Mouse (Mus musculus) limb, embryonic 14.5 days (tissue): ENCODE results near the gene Gm49339. TPM values are rescaled to one million over a fixed set of nuclear protein-coding genes. Genes with fewer than 3 reads are reported as not detected.

Experiments
- ATAC-seq: fragments of 200-750 bp; cut with Nextera tagmentation; 2 replicates; pipeline ENCODE4 v1.8.0; 2017; ENCODE audit warnings: low read depth, moderate number of reproducible peaks, moderate TSS enrichment; ENCODE audit not compliant: low FRiP score
- DNase-seq: peaks from one replicate; pipeline ENCODE4 v3.0.0-alpha.2; 2015; ENCODE audit warnings: low spot score
- H3K27ac ChIP-seq: fragments of 300-500 bp; sonication (generic); replicated peaks from 2 replicates; pipeline ENCODE4 v1.5.1; 2014; ENCODE audit warnings: low read depth, mild to moderate bottlenecking, low read length, moderate library complexity, mixed read lengths
- H3K27me3 ChIP-seq: fragments of 300-500 bp; sonication (generic); 2 replicates; pipeline ENCODE4 v1.6.1; 2014; ENCODE audit warnings: low read length, mixed read lengths; ENCODE audit not compliant: control insufficient read depth, insufficient read depth
- H3K36me3 ChIP-seq: fragments of 300-500 bp; sonication (generic); 2 replicates; pipeline ENCODE4 v1.6.1; 2014; ENCODE audit warnings: mild to moderate bottlenecking, low read length, moderate library complexity, mixed read lengths; ENCODE audit not compliant: control insufficient read depth, insufficient read depth
- H3K4me1 ChIP-seq: fragments of 300-500 bp; sonication (generic); 2 replicates; pipeline ENCODE4 v1.6.1; 2014; ENCODE audit warnings: antibody characterized with exemption, low read length, mixed read lengths; ENCODE audit not compliant: control insufficient read depth, insufficient read depth
- H3K4me2 ChIP-seq: fragments of 300-500 bp; sonication (generic); replicated peaks from 2 replicates; pipeline ENCODE4 v1.6.1; 2014; ENCODE audit warnings: low read depth, mild to moderate bottlenecking, low read length, moderate library complexity; ENCODE audit not compliant: severe bottlenecking
- H3K4me3 ChIP-seq: fragments of 300-500 bp; sonication (generic); replicated peaks from 2 replicates; pipeline ENCODE4 v1.5.1; 2014; ENCODE audit warnings: low read length
- H3K9ac ChIP-seq: fragments of 300-500 bp; sonication (generic); 2 replicates; pipeline ENCODE4 v1.6.1; 2014; ENCODE audit warnings: mild to moderate bottlenecking, low read depth, low read length, moderate library complexity; ENCODE audit not compliant: severe bottlenecking
- H3K9me3 ChIP-seq: fragments of 300-500 bp; sonication (generic); 2 replicates; pipeline ENCODE4 v1.6.1; 2016; ENCODE audit warnings: low read length; ENCODE audit not compliant: control insufficient read depth
- POLR2A ChIP-seq: fragments of 200-500 bp; IDR thresholded peaks from 2 replicates; pipeline ENCODE4 v1.8.0; 2012; ENCODE audit warnings: inconsistent platforms, mild to moderate bottlenecking, moderate library complexity, borderline replicate concordance; ENCODE audit not compliant: insufficient read depth, insufficient read length; ENCODE audit errors: extremely low read depth
- WGBS: fragments of 180-500 bp; shearing (Covaris S2); extraction: QIAGEN DNeasy Blood & Tissue Kit; methylation state at CpG from one replicate; pipeline ENCODE4 v1.1.7; 2014; 5-methylcytosine and 5-hydroxymethylcytosine counted together
- polyA plus RNA-seq, 2 experiments: library from polyadenylated mRNA; depleted of rRNA in 1 of 2; stranded (reverse) in 1 of 2; unstranded in 1 of 2; fragments of >200 nt; fragmentation: Nextera tagmentation in 1 of 2; extraction: Ambion mirVana in 1 of 2; gene quantifications; 2 replicates each; pipeline versions ENCODE4 v1.2.1 to v1.2.3; 2012 to 2014

Gene Gm49339
- polyA plus RNA-seq, 2 experiments, result 1.7 to 2.9 TPM

DNA sequence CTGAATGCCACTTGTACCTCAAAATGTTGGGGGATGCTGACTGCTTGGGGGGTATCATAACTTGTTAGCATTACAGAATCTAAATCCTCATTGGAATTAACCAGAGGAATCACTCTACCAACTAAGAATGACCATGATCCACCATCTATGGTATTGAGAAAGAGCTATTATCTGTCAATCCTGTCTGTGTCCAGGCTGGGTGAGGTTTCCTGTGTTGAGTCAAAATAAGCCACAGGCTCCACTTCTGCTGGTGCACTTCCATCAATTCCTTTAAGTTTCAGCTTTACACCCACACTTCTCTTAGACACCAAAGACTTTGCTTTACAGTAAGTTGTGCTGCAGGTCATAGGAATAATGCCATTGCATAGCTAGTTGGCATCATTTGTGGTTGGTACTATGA lies 41.0 kb downstream of the Gm49339 start:
- Histone ChIP-seq H3K4me3 (no peak overlapping the region), H3K27ac (no peak overlapping the region), H3K36me3 (no peaks in the 10 kb centered on the region), H3K27me3 (no peaks in the 10 kb centered on the region), H3K9me3 (no peaks in the 10 kb centered on the region), H3K4me2 (no peak overlapping the region), H3K4me1 (no peaks in the 10 kb centered on the region), H3K9ac (no peak overlapping the region)
- TF ChIP-seq POLR2A, result no peak
- ATAC-seq (no peak), DNase-seq (no peak)

- TF ChIP-seq POLR2A, result no peak
- no peaks in the 10 kb centered on the region for H3K36me3 ChIP-seq
- H3K4me1 ChIP-seq, result no peaks in the 10 kb centered on the region
- H3K9ac ChIP-seq, result no peak overlapping the region
- H3K27ac ChIP-seq, result no peak overlapping the region
- ATAC-seq, result no peak
- no peak for DNase-seq
- H3K4me2 ChIP-seq, result no peak overlapping the region
- no peaks in the 10 kb centered on the region for H3K27me3 ChIP-seq
- WGBS, result 86% methylated on average over 7 of the region's 7 CpGs
- H3K9me3 ChIP-seq, result no peaks in the 10 kb centered on the region
- H3K4me3 ChIP-seq, result no peak overlapping the region
Measured at GRCm38 (mm10) chr10:51526090-51526489, 45.7 kb downstream of the Gm49339 start.

- H3K9ac ChIP-seq, result no peak overlapping the region
- ATAC-seq (no peak), DNase-seq (no peak)
- TF ChIP-seq POLR2A, result no peak
- WGBS, result 82% methylated on average over 4 of the region's 4 CpGs
- no peak overlapping the region for H3K4me3 ChIP-seq
- no peaks in the 10 kb centered on the region for H3K36me3 ChIP-seq
- H3K9me3 ChIP-seq, result no peaks in the 10 kb centered on the region
- no peaks in the 10 kb centered on the region for H3K27me3 ChIP-seq
- no peak overlapping the region for H3K27ac ChIP-seq
- H3K4me2 ChIP-seq, result no peak overlapping the region
- H3K4me1 ChIP-seq, result no peaks in the 10 kb centered on the region
Measured at GRCm38 (mm10) chr10:51526633-51527032, 46.2 kb downstream of the Gm49339 start.

DNA sequence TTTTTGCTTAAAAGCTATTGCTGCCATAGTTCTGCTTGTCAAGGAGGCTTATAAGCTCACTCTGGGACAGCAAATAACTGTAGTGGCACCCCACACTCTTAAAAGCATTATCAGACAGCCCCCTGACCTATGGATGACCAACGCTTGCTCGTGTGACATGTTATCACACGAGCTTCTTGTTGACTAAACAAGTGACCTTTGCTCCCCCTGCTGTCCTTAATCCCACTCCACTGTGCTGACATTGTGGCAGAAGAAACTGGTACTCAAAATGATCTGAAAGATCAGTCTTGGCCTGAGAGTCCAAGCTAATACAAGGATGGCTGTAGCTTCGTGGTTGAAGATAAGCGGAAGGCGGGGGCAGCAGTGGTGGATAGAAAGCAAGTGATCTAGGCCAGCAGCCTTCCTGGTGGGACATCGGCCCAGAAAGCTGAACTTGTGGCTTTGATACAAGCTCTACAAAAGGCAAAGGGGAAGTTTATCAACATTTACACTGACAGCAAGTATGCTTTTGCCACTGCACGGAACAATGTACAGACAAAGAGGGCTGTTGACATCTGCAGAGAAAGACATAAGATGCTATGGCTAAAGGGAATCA lies 48.5 kb downstream of the Gm49339 start:
- Histone ChIP-seq H3K4me2 (no peak overlapping the region), H3K4me1 (no peaks in the 10 kb centered on the region), H3K27ac (no peak overlapping the region), H3K9ac (no peak overlapping the region), H3K9me3 (no peaks in the 10 kb centered on the region), H3K27me3 (no peaks in the 10 kb centered on the region), H3K4me3 (no peak overlapping the region), H3K36me3 (no peaks in the 10 kb centered on the region)
- DNase-seq (no peak), ATAC-seq (no peak)
- 74% methylated on average over 8 of the region's 8 CpGs for WGBS
- TF ChIP-seq POLR2A, result no peak

- Histone ChIP-seq H3K4me1 (no peaks in the 10 kb centered on the region), H3K9ac (no peak overlapping the region), H3K9me3 (no peaks in the 10 kb centered on the region), H3K4me3 (no peak overlapping the region), H3K27me3 (no peaks in the 10 kb centered on the region), H3K36me3 (no peaks in the 10 kb centered on the region), H3K4me2 (no peak overlapping the region), H3K27ac (no peak overlapping the region)
- TF ChIP-seq POLR2A, result no peak
- ATAC-seq (no peak), DNase-seq (no peak)
- 81% methylated on average over 3 of the region's 3 CpGs for WGBS
Measured at GRCm38 (mm10) chr10:51529497-51529896, 49.1 kb downstream of the Gm49339 start.

DNA sequence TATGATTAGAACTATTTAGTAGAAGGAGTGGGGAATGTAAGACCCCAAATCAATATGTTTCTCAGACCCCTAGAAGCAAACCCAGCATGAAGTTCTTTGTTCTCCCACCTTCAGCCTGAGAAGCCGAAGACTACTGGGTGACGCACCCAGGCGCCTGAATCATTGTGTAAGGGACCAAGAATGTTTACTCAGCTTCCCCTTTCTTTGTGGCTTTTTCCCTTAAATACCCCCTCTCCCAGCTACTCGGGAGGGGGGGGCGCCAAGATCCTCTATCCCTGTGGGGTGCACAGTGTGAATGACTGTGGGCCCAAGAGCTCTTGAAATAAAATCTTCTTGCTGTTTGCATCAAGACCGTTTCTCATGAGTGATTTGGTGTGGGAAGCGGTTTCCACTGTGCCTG lies 50.4 kb downstream of the Gm49339 start:
- no peak overlapping the region for H3K4me2 ChIP-seq
- no peaks in the 10 kb centered on the region for H3K4me1 ChIP-seq
- H3K9me3 ChIP-seq, result no peaks in the 10 kb centered on the region
- no peaks in the 10 kb centered on the region for H3K36me3 ChIP-seq
- WGBS, result 83% methylated on average over 7 of the region's 7 CpGs
- ATAC-seq (no peak), DNase-seq (no peak)
- no peak overlapping the region for H3K9ac ChIP-seq
- no peak overlapping the region for H3K4me3 ChIP-seq
- H3K27me3 ChIP-seq, result no peaks in the 10 kb centered on the region
- TF ChIP-seq POLR2A, result no peak
- no peak overlapping the region for H3K27ac ChIP-seq

Other genes starting within 250 kb of the Gm49339 start
- gene Lilr4b, start within 50 bp of the Gm49339 start, polyA plus RNA-seq (2012; rRNA removed), result 1.3 TPM in 2 replicates
- 0.76 and 1.1 TPM in 2 replicates for gene Lilr4b, start within 50 bp of the Gm49339 start, polyA plus RNA-seq (2014; fragmentation: Nextera tagmentation; extraction: Ambion mirVana)
- gene Lilrb4a, start 10.3 kb downstream of the Gm49339 start, polyA plus RNA-seq (2012; rRNA removed), result 2.7 and 3.7 TPM in 2 replicates
- gene Lilrb4a, start 10.3 kb downstream of the Gm49339 start, polyA plus RNA-seq (2014; fragmentation: Nextera tagmentation; extraction: Ambion mirVana), result 3.0 and 3.2 TPM in 2 replicates
- 1.2 and 1.5 TPM in 2 replicates for gene Fam162b, start 109.9 kb downstream of the Gm49339 start, polyA plus RNA-seq (2012; rRNA removed)
- 2.1 and 2.3 TPM in 2 replicates for gene Fam162b, start 109.9 kb downstream of the Gm49339 start, polyA plus RNA-seq (2014; fragmentation: Nextera tagmentation; extraction: Ambion mirVana)
- gene Gprc6a, start 150.8 kb downstream of the Gm49339 start, polyA plus RNA-seq (2012; rRNA removed), result not detected in 2 replicates
- gene Gprc6a, start 150.8 kb downstream of the Gm49339 start, polyA plus RNA-seq (2014; fragmentation: Nextera tagmentation; extraction: Ambion mirVana), result not detected in 2 replicates
- not detected in 2 replicates for gene Rfx6, start 197.1 kb downstream of the Gm49339 start, polyA plus RNA-seq (2012; rRNA removed)
- gene Rfx6, start 197.1 kb downstream of the Gm49339 start, polyA plus RNA-seq (2014; fragmentation: Nextera tagmentation; extraction: Ambion mirVana), result not detected in 2 replicates